Mouse (Mus musculus) G1E (cell line): ENCODE data around the gene Rnf207. TPM values are rescaled to one million over a fixed set of nuclear protein-coding genes. Genes with fewer than 3 reads are reported as not detected.

ENCODE experiments used
- ATAC-seq: 2 replicates; pipeline ENCODE4 v1.8.0; 2016; ENCODE audit warnings: mild to moderate bottlenecking; ENCODE audit not compliant: insufficient number of reproducible peaks, poor library complexity, low FRiP score, severe bottlenecking; ENCODE audit errors: extremely low read depth
- DNase-seq: peaks from one replicate; pipeline ENCODE4 v3.0.0; 2012; ENCODE audit warnings: low spot score
- H3K27me3 ChIP-seq: 2 replicates; pipeline ENCODE4 v1.6.1; 2012; ENCODE audit warnings: mild to moderate bottlenecking, low read length, inconsistent platforms; ENCODE audit not compliant: insufficient read depth
- H3K36me3 ChIP-seq: replicated peaks from 2 replicates; pipeline ENCODE3; 2012; ENCODE audit warnings: mild to moderate bottlenecking, inconsistent platforms
- H3K4me1 ChIP-seq: 2 replicates; pipeline ENCODE4 v1.6.1; 2012; ENCODE audit warnings: low read depth, low read length, inconsistent platforms, mixed read lengths; ENCODE audit not compliant: insufficient read depth
- H3K4me3 ChIP-seq: 2 replicates; pipeline ENCODE4 v1.5.1; 2012; ENCODE audit warnings: low read depth, mild to moderate bottlenecking, inconsistent platforms, low read length, moderate library complexity, mixed read lengths
- H3K9me3 ChIP-seq: replicated peaks from 2 replicates; pipeline ENCODE4 v1.6.1; 2012; ENCODE audit warnings: inconsistent platforms
- CTCF ChIP-seq: IDR thresholded peaks from 2 replicates; pipeline ENCODE4 v1.5.1; 2012; ENCODE audit warnings: low read depth, low read length, inconsistent platforms, mixed read lengths
- GATA1 ChIP-seq: IDR thresholded peaks from 2 replicates; pipeline ENCODE4 v1.6.1; 2012; ENCODE audit warnings: borderline replicate concordance, low read length, inconsistent platforms, mixed read lengths
- GATA2 ChIP-seq: IDR thresholded peaks from 2 replicates; pipeline ENCODE4 v1.6.1; 2012; ENCODE audit warnings: low read depth, low read length, inconsistent platforms, borderline replicate concordance
- POLR2AphosphoS5 ChIP-seq: IDR thresholded peaks from 2 replicates; pipeline ENCODE4 v1.6.1; 2012; ENCODE audit warnings: low read depth, low read length, inconsistent platforms; ENCODE audit not compliant: insufficient replicate concordance
- TAL1 ChIP-seq: conservative IDR thresholded peaks from 2 replicates; pipeline ENCODE4 v1.6.1; 2012; ENCODE audit warnings: low read depth, low read length, inconsistent platforms, mixed read lengths
- polyA plus RNA-seq: library from polyadenylated mRNA; stranded (reverse); fragments of >175 nt; gene quantifications from 2 replicates; pipeline ENCODE4 v1.2.3, GENCODE M21; 2012
- total RNA-seq, 2 experiments: library from RNA; stranded (forward) in 1 of 2; stranded (reverse) in 1 of 2; fragments of 200-1000 nt in 1 of 2; fragments of >200 nt in 1 of 2; fragmentation: Nextera tagmentation in 1 of 2; gene quantifications; 2 replicates each; pipeline ENCODE4 v1.2.3; 2014 to 2017

The Rnf207 gene
- total and polyA plus RNA-seq, 3 experiments, result 0.11 TPM; not detected in 2

GRCm38 (mm10) chr4:152353886-152354637, 35.3 kb upstream of the Rnf207 start:
- ATAC-seq (no peak), DNase-seq (no peak)
- Histone ChIP-seq H3K9me3 (peaks cover 93% of the 10 kb centered on the region), H3K36me3 (no peaks in the 10 kb centered on the region), H3K27me3 (no peaks in the 10 kb centered on the region), H3K4me3 (no peak overlapping the region; the same call in 1 of the 2 replicates), H3K4me1 (no peaks in the 10 kb centered on the region)
- TF ChIP-seq CTCF (no peak), TAL1 (no peak), GATA2 (no peak), GATA1 (no peak), POLR2AphosphoS5 (no peak)

GRCm38 (mm10) chr4:152351422-152352305, 32.9 kb upstream of the Rnf207 start:
- no peaks in the 10 kb centered on the region for H3K27me3 ChIP-seq
- H3K4me3 ChIP-seq, result no peak overlapping the region
- no peak for ATAC-seq
- no peak for TF ChIP-seq TAL1
- no peak for TF ChIP-seq POLR2AphosphoS5
- no peak for TF ChIP-seq GATA2
- no peak for TF ChIP-seq CTCF
- no peak for TF ChIP-seq GATA1
- H3K4me1 ChIP-seq, result no peaks in the 10 kb centered on the region
- H3K36me3 ChIP-seq, result no peaks in the 10 kb centered on the region
- DNase-seq, result no peak
- H3K9me3 ChIP-seq, result peaks cover 93% of the 10 kb centered on the region

GRCm38 (mm10) chr4:152350722-152351421, 32.1 kb upstream of the Rnf207 start:
- ATAC-seq, result no peak
- H3K36me3 ChIP-seq, result no peaks in the 10 kb centered on the region
- H3K27me3 ChIP-seq, result no peaks in the 10 kb centered on the region
- H3K4me3 ChIP-seq, result no peak overlapping the region
- H3K4me1 ChIP-seq, result no peaks in the 10 kb centered on the region
- no peak for DNase-seq
- H3K9me3 ChIP-seq, result peaks cover 92% of the 10 kb centered on the region
- TF ChIP-seq CTCF, result no peak
- no peak for TF ChIP-seq GATA2
- TF ChIP-seq GATA1, result no peak
- no peak for TF ChIP-seq TAL1
- TF ChIP-seq POLR2AphosphoS5, result no peak

GRCm38 (mm10) chr4:152349837-152350381, 31.1 kb upstream of the Rnf207 start:
- TF ChIP-seq CTCF, result no peak
- TF ChIP-seq GATA2, result no peak
- no peak for TF ChIP-seq GATA1
- TF ChIP-seq POLR2AphosphoS5, result no peak
- TF ChIP-seq TAL1, result no peak
- Histone ChIP-seq H3K4me3 (no peak overlapping the region), H3K9me3 (peaks cover 92% of the 10 kb centered on the region), H3K36me3 (no peaks in the 10 kb centered on the region), H3K27me3 (no peaks in the 10 kb centered on the region), H3K4me1 (no peaks in the 10 kb centered on the region)
- ATAC-seq (no peak), DNase-seq (no peak)

- no peak for TF ChIP-seq TAL1
- no peak for TF ChIP-seq GATA2
- no peak for TF ChIP-seq POLR2AphosphoS5
- no peaks in the 10 kb centered on the region for H3K36me3 ChIP-seq
- no peaks in the 10 kb centered on the region for H3K4me1 ChIP-seq
- H3K4me3 ChIP-seq, result no peak overlapping the region
- no peaks in the 10 kb centered on the region for H3K27me3 ChIP-seq
- H3K9me3 ChIP-seq, result peaks cover 89% of the 10 kb centered on the region
- DNase-seq, result no peak
- ATAC-seq, result no peak
Observed at GRCm38 (mm10) chr4:152345120-152345889, 26.5 kb upstream of the Rnf207 start.

- ATAC-seq (no peak), DNase-seq (no peak)
- no peaks in the 10 kb centered on the region for H3K36me3 ChIP-seq
- H3K9me3 ChIP-seq, result peaks cover 91% of the 10 kb centered on the region
- TF ChIP-seq POLR2AphosphoS5 (no peak), CTCF (no peak), GATA1 (no peak), TAL1 (no peak), GATA2 (no peak)
- H3K4me3 ChIP-seq, result no peak overlapping the region
- H3K27me3 ChIP-seq, result no peaks in the 10 kb centered on the region
- H3K4me1 ChIP-seq, result no peaks in the 10 kb centered on the region
Observed at GRCm38 (mm10) chr4:152344651-152345050, 25.9 kb upstream of the Rnf207 start.
